Mouse (Mus musculus) lung, postnatal 0 days (tissue): ENCODE data around the gene Majin.

Source experiments
- CTCF ChIP-seq: IDR thresholded peaks from 2 replicates; pipeline ENCODE4 v1.5.1; 2016; ENCODE audit warnings: antibody characterized with exemption, mild to moderate bottlenecking
- EP300 ChIP-seq: IDR thresholded peaks from 2 replicates; pipeline ENCODE4 v1.6.1; 2016; ENCODE audit warnings: antibody characterized with exemption, mild to moderate bottlenecking, control low read depth

DNA sequence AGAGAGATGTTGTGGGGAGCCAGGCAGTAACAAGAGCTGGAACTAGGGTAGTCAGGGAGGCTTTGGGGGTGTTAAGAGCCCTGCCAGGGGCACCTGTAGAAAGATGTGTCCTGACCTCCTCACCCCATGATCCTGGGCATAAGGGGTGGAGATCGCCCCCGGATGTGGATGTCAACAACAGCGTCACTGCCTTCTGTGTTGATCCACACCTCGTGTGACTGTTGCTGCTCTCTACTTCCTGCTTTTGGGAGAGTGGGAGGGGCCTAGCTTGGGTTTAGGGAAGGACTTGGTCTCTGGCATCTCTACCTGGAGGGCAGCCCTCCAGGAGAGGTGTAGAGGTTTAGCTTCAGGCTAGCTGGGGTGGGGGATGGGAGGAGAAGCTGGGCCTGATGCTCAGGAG is 58.1 kb downstream of the Majin start:
- TF ChIP-seq CTCF (no peak), EP300 (no peak; the same call in 1 of the 2 replicates)
